Mouse (Mus musculus): ENCODE measurements around the gene Eef1akmt2.

- TF ChIP-seq CTCF (IDR thresholded peaks at IDR 0.05; ENCODE audit: borderline replicate concordance, insufficient read depth, low read length) (no peak), POLR2A (IDR thresholded peaks at IDR 0.05; ENCODE audit: low read depth, low read length) (no peak)
Observed at GRCm38 (mm10) chr7:132898234-132898633, 45.8 kb upstream of the Eef1akmt2 start.
